Mouse (Mus musculus): ENCODE results near the gene Arhgef3.

DNA sequence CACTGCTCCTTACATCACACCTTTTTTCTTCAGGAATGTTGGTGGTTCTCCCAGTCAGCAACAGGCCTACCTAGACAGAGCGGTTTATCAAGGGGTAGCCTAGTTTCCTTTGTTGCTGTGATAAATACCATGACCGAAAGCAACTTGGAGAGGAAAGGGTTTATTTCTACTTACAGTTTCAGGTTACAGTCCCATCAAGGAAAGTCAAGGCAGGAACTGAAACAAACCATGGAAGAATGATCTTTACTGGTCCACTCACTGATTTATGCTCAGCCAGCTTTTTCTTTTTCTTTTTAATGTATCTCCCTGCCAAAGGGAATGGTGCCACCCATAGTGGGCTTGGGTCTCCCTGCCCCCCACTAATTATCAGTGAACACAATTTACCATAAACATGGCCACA lies 291.2 kb downstream of the Arhgef3 start:
- TF ChIP-seq EP300 (IDR thresholded peaks at IDR 0.05; ENCODE audit: low read depth) = no peak
- no peak for TF ChIP-seq CTCF (IDR thresholded peaks at IDR 0.05; ENCODE audit: low read depth)
